Mouse (Mus musculus): ENCODE results near the gene Shc4. TPM values are rescaled to one million over a fixed set of nuclear protein-coding genes. Genes with fewer than 3 reads are reported as not detected.

Shc4 gene
- total and polyA plus RNA-seq, 3 experiments, result 0.31 to 0.77 (median 0.44) TPM

DNA sequence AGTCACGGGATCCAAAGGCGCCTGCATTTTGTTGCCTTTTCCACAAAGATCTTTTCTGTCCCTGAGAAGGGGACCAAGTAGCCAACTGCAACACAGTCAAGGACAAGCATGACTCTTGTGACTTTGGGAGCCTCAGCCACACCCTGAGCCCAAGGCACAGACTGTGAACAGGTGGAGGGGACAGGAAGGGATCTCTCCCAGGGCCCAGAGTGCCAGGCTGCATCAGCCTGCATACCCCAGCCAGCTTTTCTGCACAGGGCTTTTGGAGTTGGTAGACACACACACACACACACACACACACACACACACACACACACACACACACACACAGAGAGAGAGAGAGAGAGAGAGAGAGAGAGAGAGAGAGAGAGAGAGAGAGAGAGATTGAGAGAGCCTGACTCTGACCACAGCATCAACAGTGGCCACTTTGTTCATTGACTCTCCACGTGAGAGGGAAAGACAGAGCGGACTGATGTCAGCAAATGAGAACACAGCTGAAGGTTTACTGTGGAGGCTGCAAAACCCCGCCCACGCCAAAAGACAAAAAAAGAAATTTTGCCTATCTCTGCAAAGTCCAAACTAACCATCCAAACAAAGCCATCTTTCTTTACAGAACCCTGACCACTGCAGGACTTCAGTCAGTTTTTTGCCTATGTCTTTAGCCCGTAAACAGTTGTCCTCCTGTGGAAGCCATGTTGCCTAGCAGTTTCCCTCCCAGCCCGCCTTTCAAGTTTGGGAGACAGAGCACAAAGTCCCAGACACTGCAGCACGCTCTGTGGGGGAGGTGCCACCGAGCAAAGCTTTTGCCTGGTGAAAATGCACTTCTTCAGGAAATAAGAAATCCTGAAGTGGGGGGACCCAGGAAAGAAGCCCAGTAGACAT, 39.1 kb downstream of the Shc4 start:
- Histone ChIP-seq H3K4me3 (no peak overlapping the region), H3K36me3 (ENCODE audit: control insufficient read depth, insufficient read depth, low read length) (no peaks in the 10 kb centered on the region), H3K27ac (no peak overlapping the region), H3K79me2 (replicated peaks; ENCODE audit: control insufficient read depth, insufficient read depth, low read length) (no peaks in the 10 kb centered on the region), H3K9ac (ENCODE audit: low read depth, low read length) (no peak overlapping the region), H3K4me1 (ENCODE audit: control insufficient read depth, insufficient read depth, low read length) (peaks cover 2% of the 10 kb centered on the region; the same call in 1 of the 2 replicates), H3K27me3 (ENCODE audit: control insufficient read depth, insufficient read depth, low read length) (no peaks in the 10 kb centered on the region)
- WGBS, result 60% methylated on average over 10 of the region's 10 CpGs
- intact Hi-C loops (cut with DNase I), result no loop called here
- no peak for TF ChIP-seq EP300 (IDR thresholded peaks at IDR 0.05; ENCODE audit: insufficient read depth, low read depth, low read length)
- no peak for DNase-seq

DNA sequence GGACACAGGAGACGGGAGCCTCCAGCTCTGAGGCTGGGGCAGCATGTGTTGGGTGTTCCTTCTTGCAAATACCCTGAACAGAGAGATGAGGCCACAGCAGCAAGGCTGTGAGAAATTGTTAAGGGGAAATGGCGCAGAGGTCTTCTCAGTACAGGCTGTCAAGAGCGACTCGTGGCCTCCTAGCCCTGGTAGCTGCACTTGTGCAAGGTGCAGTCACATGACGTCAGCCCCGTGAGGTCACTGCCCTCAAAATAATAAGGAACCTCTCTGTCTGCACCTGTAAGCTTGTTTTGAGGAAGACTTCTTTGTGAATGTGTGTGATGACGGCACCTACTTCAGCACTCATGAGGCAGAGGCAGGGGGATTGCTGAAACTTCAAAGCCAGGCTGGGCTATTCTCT, 40.1 kb downstream of the Shc4 start:
- Histone ChIP-seq H3K27me3 (ENCODE audit: control insufficient read depth, insufficient read depth, low read length) (no peaks in the 10 kb centered on the region), H3K4me3 (no peak overlapping the region), H3K27ac (no peak overlapping the region), H3K36me3 (ENCODE audit: control insufficient read depth, insufficient read depth, low read length) (no peaks in the 10 kb centered on the region), H3K79me2 (replicated peaks; ENCODE audit: control insufficient read depth, insufficient read depth, low read length) (no peaks in the 10 kb centered on the region), H3K9ac (ENCODE audit: low read depth, low read length) (no peak overlapping the region), H3K4me1 (ENCODE audit: control insufficient read depth, insufficient read depth, low read length) (peaks cover 2% of the 10 kb centered on the region; the same call in 1 of the 2 replicates)
- intact Hi-C loops (cut with DNase I), result no loop called here
- DNase-seq, result no peak
- TF ChIP-seq POLR2A (IDR thresholded peaks at IDR 0.05; ENCODE audit: insufficient read depth, low read depth, low read length), result no peak
- TF ChIP-seq CTCF (IDR thresholded peaks at IDR 0.05), result no peak
- no peak for TF ChIP-seq EP300 (IDR thresholded peaks at IDR 0.05; ENCODE audit: insufficient read depth, low read depth, low read length)
- 87% methylated on average over 7 of the region's 7 CpGs for WGBS

DNA sequence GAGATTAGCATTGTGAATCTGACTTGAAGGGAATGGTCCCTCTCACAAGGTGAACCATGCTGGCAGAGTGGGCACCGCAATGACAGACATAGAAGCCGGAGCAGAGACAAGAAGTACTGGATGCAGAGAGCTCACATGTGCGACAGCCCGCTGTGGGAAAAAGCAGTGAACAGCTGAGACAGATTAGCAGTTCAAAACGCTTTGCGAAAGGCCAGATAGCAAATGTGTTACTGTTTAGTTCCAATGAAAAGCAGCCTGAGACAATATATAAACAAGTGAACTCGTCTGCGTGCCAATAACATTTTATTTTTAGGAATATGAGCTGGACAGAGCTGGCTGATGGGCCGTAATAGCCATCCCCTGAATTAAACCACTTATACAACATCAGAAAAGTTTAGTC, 42.1 kb downstream of the Shc4 start:
- H3K9ac ChIP-seq (ENCODE audit: low read depth, low read length), result no peak overlapping the region
- H3K79me2 ChIP-seq (replicated peaks; ENCODE audit: control insufficient read depth, insufficient read depth, low read length), result no peaks in the 10 kb centered on the region
- H3K27ac ChIP-seq, result no peak overlapping the region
- H3K4me1 ChIP-seq (ENCODE audit: control insufficient read depth, insufficient read depth, low read length), result peaks cover 2% of the 10 kb centered on the region; the same call in 1 of the 2 replicates
- TF ChIP-seq EP300 (IDR thresholded peaks at IDR 0.05; ENCODE audit: insufficient read depth, low read depth, low read length), result no peak
- no peak for TF ChIP-seq POLR2A (IDR thresholded peaks at IDR 0.05; ENCODE audit: insufficient read depth, low read depth, low read length)
- TF ChIP-seq CTCF (IDR thresholded peaks at IDR 0.05), result no peak
- no peak overlapping the region for H3K4me3 ChIP-seq
- H3K27me3 ChIP-seq (ENCODE audit: control insufficient read depth, insufficient read depth, low read length), result no peaks in the 10 kb centered on the region
- intact Hi-C loops (cut with DNase I), result no loop called here
- DNase-seq, result no peak
- H3K36me3 ChIP-seq (ENCODE audit: control insufficient read depth, insufficient read depth, low read length), result no peaks in the 10 kb centered on the region
- 40% methylated on average over 9 of the region's 9 CpGs for WGBS

DNA sequence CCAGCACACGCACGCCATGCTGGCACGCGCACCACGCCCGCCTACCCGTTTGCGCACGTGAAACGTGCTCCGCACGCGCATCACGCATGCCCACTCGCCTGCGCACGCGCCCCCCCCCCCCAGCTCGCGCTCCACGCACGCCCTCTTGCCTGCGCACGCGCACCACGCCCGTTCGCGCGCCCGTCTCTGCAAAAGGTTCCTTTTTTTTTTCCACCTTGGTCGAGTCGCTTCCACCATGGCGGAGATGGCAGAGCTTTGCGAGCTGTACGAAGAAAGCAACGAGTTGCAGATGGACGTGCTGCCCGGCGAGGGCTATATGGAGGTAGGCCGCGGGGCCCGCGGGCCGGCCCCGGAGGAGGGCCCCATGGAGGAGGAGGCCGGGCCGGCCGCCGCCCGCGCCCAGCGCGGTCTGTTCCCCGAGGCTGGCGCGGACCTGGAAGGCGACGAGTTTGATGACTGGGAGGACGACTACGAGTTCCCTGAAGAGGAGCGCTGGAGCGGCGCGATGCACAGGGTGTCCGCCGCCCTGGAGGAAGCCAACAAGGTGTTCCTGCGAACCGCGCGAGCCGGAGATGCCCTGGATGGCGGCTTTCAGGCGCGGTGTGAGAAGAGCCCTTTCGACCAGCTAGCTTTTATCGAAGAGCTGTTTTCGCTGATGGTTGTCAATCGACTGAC, 50.9 kb downstream of the Shc4 start, which contains the start of gene Eid1:
TSS of gene Eid1 (plus strand) at position 139 of the 675 bp plus-strand sequence.
- intact Hi-C loops (cut with DNase I), result no loop called here
- peak within 1 kb of the TSS; percentile 83 for H3K27ac ChIP-seq
- DNase-seq, result peak; percentile 84 to 88
- 0 out of 2 replicates have a peak, but pooled peaks have one; percentile 43 for TF ChIP-seq EP300 (IDR thresholded peaks at IDR 0.05; ENCODE audit: insufficient read depth, low read depth, low read length)
- peak; percentile 68; the same call in 1 of the 2 replicates for TF ChIP-seq POLR2A (IDR thresholded peaks at IDR 0.05; ENCODE audit: insufficient read depth, low read depth, low read length)
- TF ChIP-seq CTCF (IDR thresholded peaks at IDR 0.05), result no peak
- H3K36me3 ChIP-seq (ENCODE audit: control insufficient read depth, insufficient read depth, low read length), result no peaks in the 10 kb centered on the region
- peaks cover 3% of the 10 kb centered on the region for H3K4me1 ChIP-seq (ENCODE audit: control insufficient read depth, insufficient read depth, low read length)
- H3K4me3 ChIP-seq, result peak within 1 kb of the TSS; percentile 57
- H3K27me3 ChIP-seq (ENCODE audit: control insufficient read depth, insufficient read depth, low read length), result no peaks in the 10 kb centered on the region
- peak within 1 kb of the TSS; percentile 72 for H3K9ac ChIP-seq (ENCODE audit: low read depth, low read length)
- H3K79me2 ChIP-seq (replicated peaks; ENCODE audit: control insufficient read depth, insufficient read depth, low read length), result no peaks in the 10 kb centered on the region
- under 1% methylated on average over 67 of the region's 79 CpGs for WGBS

DNA sequence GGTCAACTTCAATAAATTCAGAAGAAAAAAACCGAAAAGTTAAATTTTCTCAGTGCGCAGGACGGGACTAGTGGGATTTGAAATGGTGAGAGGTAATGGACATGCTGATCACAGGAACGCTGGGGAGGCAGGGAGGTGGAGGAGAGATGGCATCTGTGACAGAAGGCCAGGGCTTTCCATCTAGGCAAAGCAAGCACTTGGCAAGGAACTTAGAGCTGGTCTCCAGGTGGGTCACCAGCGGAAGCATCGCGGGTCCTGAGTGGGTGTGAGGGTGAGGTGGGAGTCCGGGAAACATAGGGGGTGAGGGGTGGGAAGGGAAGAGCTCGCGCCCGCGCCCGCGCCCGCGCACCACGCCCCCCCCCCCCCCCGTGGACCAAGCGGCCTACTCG, 51.4 kb downstream of the Shc4 start:
- Histone ChIP-seq H3K27ac (peak overlapping the region; percentile 57), H3K4me3 (peak overlapping the region; percentile 57), H3K36me3 (ENCODE audit: control insufficient read depth, insufficient read depth, low read length) (no peaks in the 10 kb centered on the region), H3K27me3 (ENCODE audit: control insufficient read depth, insufficient read depth, low read length) (no peaks in the 10 kb centered on the region), H3K4me1 (ENCODE audit: control insufficient read depth, insufficient read depth, low read length) (peaks cover 3% of the 10 kb centered on the region), H3K9ac (ENCODE audit: low read depth, low read length) (peak overlapping the region; percentile 72), H3K79me2 (replicated peaks; ENCODE audit: control insufficient read depth, insufficient read depth, low read length) (no peaks in the 10 kb centered on the region)
- 24% methylated on average over 10 of the region's 20 CpGs for WGBS
- no peak for DNase-seq
- TF ChIP-seq EP300 (IDR thresholded peaks at IDR 0.05; ENCODE audit: insufficient read depth, low read depth, low read length) (no peak), CTCF (IDR thresholded peaks at IDR 0.05) (no peak), POLR2A (IDR thresholded peaks at IDR 0.05; ENCODE audit: insufficient read depth, low read depth, low read length) (no peak)
- intact Hi-C loops (cut with DNase I), result no loop called here

DNA sequence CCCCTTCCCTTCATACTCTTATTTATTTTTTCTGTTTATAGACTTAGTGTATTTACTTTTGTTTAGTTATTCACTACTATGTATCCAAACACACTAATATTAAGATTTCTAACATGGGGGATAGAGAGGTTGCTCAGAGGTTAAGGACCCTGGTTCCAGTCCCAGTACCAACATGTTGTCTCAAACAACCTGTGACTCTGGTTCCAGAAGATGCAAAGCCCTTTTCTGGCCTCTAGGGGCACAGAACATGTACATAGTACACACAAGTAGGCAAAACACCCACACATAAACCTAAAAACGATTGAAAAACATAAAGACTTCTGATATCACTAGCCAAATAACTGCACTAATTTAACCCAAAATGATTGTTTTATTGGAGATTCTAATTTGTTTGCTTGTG, 53.1 kb downstream of the Shc4 start:
- intact Hi-C loops (cut with DNase I), result no loop called here
- Histone ChIP-seq H3K4me3 (no peak overlapping the region), H3K4me1 (ENCODE audit: control insufficient read depth, insufficient read depth, low read length) (peaks cover 3% of the 10 kb centered on the region), H3K36me3 (ENCODE audit: control insufficient read depth, insufficient read depth, low read length) (no peaks in the 10 kb centered on the region), H3K27me3 (ENCODE audit: control insufficient read depth, insufficient read depth, low read length) (no peaks in the 10 kb centered on the region), H3K27ac (no peak overlapping the region), H3K79me2 (replicated peaks; ENCODE audit: control insufficient read depth, insufficient read depth, low read length) (no peaks in the 10 kb centered on the region), H3K9ac (ENCODE audit: low read depth, low read length) (no peak overlapping the region)
- peak; percentile 66 for TF ChIP-seq CTCF (IDR thresholded peaks at IDR 0.05)
- no peak for TF ChIP-seq POLR2A (IDR thresholded peaks at IDR 0.05; ENCODE audit: insufficient read depth, low read depth, low read length)
- TF ChIP-seq EP300 (IDR thresholded peaks at IDR 0.05; ENCODE audit: insufficient read depth, low read depth, low read length), result no peak
- DNase-seq, result no peak
- WGBS, result 37% methylated on average over 1 of the region's 1 CpGs

Measured in heart, adult 2 months (tissue).